Comparison of ENCODE assay signal across 8 mouse cellular contexts in the genomic region with DNA sequence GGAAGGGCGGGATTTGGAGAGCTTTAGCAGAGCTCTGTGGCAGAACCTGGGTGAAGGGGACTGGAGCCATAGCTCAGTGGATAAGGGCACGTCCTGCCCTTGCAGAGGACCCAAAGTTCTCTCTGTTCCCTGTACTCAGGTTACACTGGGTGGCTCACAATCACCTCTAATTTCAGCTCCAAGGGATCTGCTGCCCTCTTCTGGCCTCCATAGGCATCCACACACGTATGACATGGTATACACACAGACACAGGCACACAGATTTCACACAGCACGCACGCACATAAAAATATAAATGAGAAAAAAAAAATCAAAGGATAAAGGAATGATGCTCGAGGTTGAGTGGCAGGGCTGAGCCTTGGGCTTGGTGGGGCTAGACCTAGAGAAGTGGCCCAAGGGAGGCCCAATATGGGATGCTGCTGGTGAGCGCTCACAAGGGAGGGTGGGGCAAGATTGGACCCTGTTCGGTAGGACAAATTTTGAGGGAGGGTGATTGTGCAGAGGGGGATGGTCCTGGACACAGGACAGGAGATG. TPM values are rescaled to one million over a fixed set of nuclear protein-coding genes. Genes with fewer than 3 reads are reported as not detected.
DNase-seq lines count a peak whose midpoint lies in the region; ATAC-seq lines count a peak whose summit lies in the region.

No protein-coding gene starts in this region.

- peak; percentile 24; the same call in 1 of the 2 replicates for ATAC-seq in forebrain, embryonic 14.5 days
- ATAC-seq in limb, embryonic 11.5 days (ENCODE audit: insufficient number of reproducible peaks, low FRiP score, low TSS enrichment, low read depth): peak; percentile 18; the same call in 1 of the 2 replicates

- no peaks in the 10 kb centered on the region for H3K36me3 ChIP-seq in forebrain, embryonic 14.5 days (ENCODE audit: control insufficient read depth, insufficient read depth, low read length)
- no peaks in the 10 kb centered on the region for H3K36me3 ChIP-seq in limb, embryonic 11.5 days (ENCODE audit: control insufficient read depth, insufficient read depth, low read length)

- WGBS in forebrain, embryonic 14.5 days: 82% methylated on average over 8 of the region's 8 CpGs
- WGBS in limb, embryonic 11.5 days: 72% methylated on average over 8 of the region's 8 CpGs

- intact Hi-C loops in left cerebral cortex, postnatal 36 days (cut with DNase I): no loop called here

- peak overlapping the region; percentile 86 for H3K4me2 ChIP-seq in forebrain, embryonic 14.5 days (ENCODE audit: low read length)
- H3K4me2 ChIP-seq in limb, embryonic 11.5 days (ENCODE audit: low read depth, severe bottlenecking): peak overlapping the region; percentile 84

- H3K9ac ChIP-seq in forebrain, embryonic 14.5 days (ENCODE audit: low read length): no peak overlapping the region
- no peak overlapping the region for H3K9ac ChIP-seq in limb, embryonic 11.5 days (ENCODE audit: low read length)

- H3K27ac ChIP-seq in forebrain, embryonic 14.5 days (ENCODE audit: low read depth, low read length): no peak overlapping the region
- H3K27ac ChIP-seq in limb, embryonic 11.5 days (replicated peaks; ENCODE audit: low read depth, low read length): no peak overlapping the region

- H3K4me3 ChIP-seq in forebrain, embryonic 14.5 days (ENCODE audit: low read depth, low read length): peak overlapping the region; percentile 70
- peak overlapping the region; percentile 69 for H3K4me3 ChIP-seq in limb, embryonic 11.5 days (ENCODE audit: low read depth, low read length)

- H3K9me3 ChIP-seq in forebrain, embryonic 14.5 days (replicated peaks; ENCODE audit: control insufficient read depth, low read length): no peaks in the 10 kb centered on the region
- H3K9me3 ChIP-seq in limb, embryonic 11.5 days (ENCODE audit: control insufficient read depth, low read length): no peaks in the 10 kb centered on the region

- H3K27me3 ChIP-seq in forebrain, embryonic 14.5 days (replicated peaks; ENCODE audit: control insufficient read depth, insufficient read depth, low read length): no peaks in the 10 kb centered on the region
- H3K27me3 ChIP-seq in limb, embryonic 11.5 days (ENCODE audit: control insufficient read depth, insufficient read depth, low read length): no peaks in the 10 kb centered on the region

- peak; percentile 44 for DNase-seq in adrenal gland, postnatal 14 days
- no peak for DNase-seq in adrenal gland, postnatal 10 days
- DNase-seq in NIH3T3 (ENCODE audit: low read depth): peak; percentile 57
- DNase-seq in forebrain, embryonic 14.5 days (ENCODE audit: low spot score): no peak
- DNase-seq in limb, embryonic 11.5 days (ENCODE audit: low spot score): peak; percentile 36
- DNase-seq in naive thymus-derived CD4-positive, alpha-beta T cell, adult 2 months (ENCODE audit: low read depth): peak; percentile 59
- no peak for DNase-seq in left cerebral cortex, postnatal 36 days (ENCODE audit: low spot score in 2 of 2)
- DNase-seq in layer of hippocampus, adult 11-12 months (ENCODE audit: low spot score): no peak

- no peaks in the 10 kb centered on the region for H3K4me1 ChIP-seq in forebrain, embryonic 14.5 days (ENCODE audit: control insufficient read depth, insufficient read depth, low read length)
- no peaks in the 10 kb centered on the region for H3K4me1 ChIP-seq in limb, embryonic 11.5 days (ENCODE audit: control insufficient read depth, insufficient read depth, low read length)

RNA-seq across cellular contexts. Expression of a gene that starts 1.0 kb away (rescaled TPM):
- 84.4 and 85.4 TPM in 2 replicates for total RNA-seq in adrenal gland, postnatal 14 days (2021)
- total RNA-seq in adrenal gland, postnatal 10 days (2021): 10 to 100 TPM; 89.9 to 96.4 TPM
- 23.6 and 26.2 TPM in 2 replicates for polyA plus RNA-seq in forebrain, embryonic 14.5 days (2014; fragmentation: Nextera tagmentation; extraction: Ambion mirVana)
- 57.6 and 66.7 TPM in 2 replicates for polyA plus RNA-seq in limb, embryonic 11.5 days (2014; fragmentation: Nextera tagmentation; extraction: Ambion mirVana)
- 1 to 10 TPM; 6.5 to 7.8 TPM for total RNA-seq in left cerebral cortex, postnatal 36 days (2021)

RNA-seq across cellular contexts. Expression of a gene that starts 11.4 kb away (rescaled TPM):
- 25.5 and 25.6 TPM in 2 replicates for total RNA-seq in adrenal gland, postnatal 14 days (2021)
- 10 to 100 TPM; 24.8 to 26.9 TPM for total RNA-seq in adrenal gland, postnatal 10 days (2021)
- polyA plus RNA-seq in forebrain, embryonic 14.5 days (2014; fragmentation: Nextera tagmentation; extraction: Ambion mirVana): 25.9 and 26.3 TPM in 2 replicates
- 23.2 and 24.4 TPM in 2 replicates for polyA plus RNA-seq in limb, embryonic 11.5 days (2014; fragmentation: Nextera tagmentation; extraction: Ambion mirVana)
- total RNA-seq in left cerebral cortex, postnatal 36 days (2021): 10 to 100 TPM; 24.5 to 26.5 TPM

RNA-seq across cellular contexts. Expression of a gene that starts 11.5 kb away (rescaled TPM):
- total RNA-seq in adrenal gland, postnatal 14 days (2021): 6.9 and 8.2 TPM in 2 replicates
- 1 to 10 TPM; 4.4 to 7.4 TPM for total RNA-seq in adrenal gland, postnatal 10 days (2021)
- 1.7 and 1.8 TPM in 2 replicates for polyA plus RNA-seq in forebrain, embryonic 14.5 days (2014; fragmentation: Nextera tagmentation; extraction: Ambion mirVana)
- 3.6 and 5.1 TPM in 2 replicates for polyA plus RNA-seq in limb, embryonic 11.5 days (2014; fragmentation: Nextera tagmentation; extraction: Ambion mirVana)
- 10 to 100 TPM; 10.3 to 11.5 TPM for total RNA-seq in left cerebral cortex, postnatal 36 days (2021)

RNA-seq across cellular contexts. Expression of a gene that starts 59.5 kb away (rescaled TPM):
- not detected in 2 replicates for total RNA-seq in adrenal gland, postnatal 14 days (2021)
- total RNA-seq in adrenal gland, postnatal 10 days (2021): not detected
- not detected in 2 replicates for polyA plus RNA-seq in forebrain, embryonic 14.5 days (2014; fragmentation: Nextera tagmentation; extraction: Ambion mirVana)
- not detected in 2 replicates for polyA plus RNA-seq in limb, embryonic 11.5 days (2014; fragmentation: Nextera tagmentation; extraction: Ambion mirVana)
- total RNA-seq in left cerebral cortex, postnatal 36 days (2021): not detected

Comparison
In these comparisons a context has a peak if more than half of its experiments do, and no peak if none do; other contexts are left out.
1. DNase-seq: peak in adrenal gland, postnatal 14 days (single experiment), NIH3T3 (single experiment), limb, embryonic 11.5 days (single experiment) and naive thymus-derived CD4-positive, alpha-beta T cell, adult 2 months (single experiment); none in adrenal gland, postnatal 10 days (single experiment), forebrain, embryonic 14.5 days (single experiment), left cerebral cortex, postnatal 36 days (0 of 2) and layer of hippocampus, adult 11-12 months (single experiment).